Mouse (Mus musculus) midbrain, embryonic 13.5 days (tissue): ENCODE measurements at regions not wholly inside any gene's neighbourhood (a gene's known extent, or its start where the extent isn't known, plus 50 kb on each side); places are given as distances from the start of the nearest gene placed in this dataset.
A peak's percentile ranks its signal among the peaks of the same experiment; 100 is the strongest.

Source experiments
- ATAC-seq: fragments of 200-750 bp; cut with Nextera tagmentation; 2 replicates; pipeline ENCODE4 v1.8.0; 2017; ENCODE audit warnings: mild to moderate bottlenecking, moderate TSS enrichment, moderate library complexity
- H3K27ac ChIP-seq: fragments of 300-500 bp; sonication (generic); 2 replicates; pipeline ENCODE4 v1.5.1; 2015; ENCODE audit warnings: inconsistent platforms, mild to moderate bottlenecking, moderate library complexity
- H3K27me3 ChIP-seq: fragments of 300-500 bp; sonication (generic); 2 replicates; pipeline ENCODE4 v1.6.1; 2015; ENCODE audit warnings: mild to moderate bottlenecking, inconsistent platforms
- H3K36me3 ChIP-seq: fragments of 300-500 bp; sonication (generic); 2 replicates; pipeline ENCODE4 v1.6.1; 2015; ENCODE audit warnings: mild to moderate bottlenecking, inconsistent platforms
- H3K4me1 ChIP-seq: fragments of 300-500 bp; sonication (generic); replicated peaks from 2 replicates; pipeline ENCODE4 v1.6.1; 2015; ENCODE audit warnings: inconsistent platforms
- H3K4me2 ChIP-seq: fragments of 300-500 bp; sonication (generic); replicated peaks from 2 replicates; pipeline ENCODE4 v1.6.1; 2015; ENCODE audit warnings: moderate library complexity, mild to moderate bottlenecking, inconsistent platforms
- H3K4me3 ChIP-seq: fragments of 300-500 bp; sonication (generic); replicated peaks from 2 replicates; pipeline ENCODE4 v1.5.1; 2015; ENCODE audit warnings: mild to moderate bottlenecking, inconsistent platforms
- H3K9ac ChIP-seq: fragments of 300-500 bp; sonication (generic); replicated peaks from 2 replicates; pipeline ENCODE4 v1.6.1; 2015; ENCODE audit warnings: mild to moderate bottlenecking, inconsistent platforms
- H3K9me3 ChIP-seq: fragments of 300-500 bp; sonication (generic); 2 replicates; pipeline ENCODE4 v1.6.1; 2016; ENCODE audit warnings: mild to moderate bottlenecking, inconsistent platforms
- WGBS: fragments of 180-500 bp; shearing (Covaris S2); methylation state at CpG from one replicate; pipeline ENCODE4 v1.1.7; 2015; 5-methylcytosine and 5-hydroxymethylcytosine counted together

DNA sequence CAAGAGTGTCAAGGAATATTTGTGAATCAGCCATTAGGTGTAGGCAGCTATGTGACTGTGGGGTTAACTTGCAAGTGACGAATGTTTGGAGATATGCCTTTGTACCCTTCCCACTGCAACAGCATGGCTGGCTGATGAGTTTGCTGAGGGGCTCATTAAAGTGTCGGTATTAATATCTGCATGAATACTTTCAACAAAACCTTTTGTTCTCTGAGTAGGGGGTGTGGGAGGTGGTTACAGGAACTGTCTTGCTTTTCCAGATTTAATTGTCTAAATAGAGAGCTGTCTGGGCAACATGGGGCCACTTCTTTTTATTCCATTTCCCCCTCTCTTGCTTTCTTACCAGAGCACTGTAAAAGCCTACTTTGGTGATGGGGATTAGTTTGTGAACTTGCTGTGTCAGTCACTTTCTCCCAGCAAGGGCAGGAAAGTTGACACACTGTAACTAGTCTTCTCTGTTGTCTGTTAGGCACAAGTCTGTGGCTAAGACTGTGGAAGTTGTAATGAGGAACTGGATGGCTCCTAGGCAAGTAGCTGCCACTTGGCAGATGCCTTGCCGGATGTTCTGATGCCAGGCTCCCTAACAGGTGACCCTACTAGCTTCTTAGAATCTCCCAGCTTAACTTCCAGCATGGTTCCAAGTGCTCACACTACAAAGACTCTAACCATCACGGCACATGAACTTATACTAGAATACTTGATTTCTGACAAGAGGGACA lies 208.7 kb upstream of the Fggy start:
- Histone ChIP-seq H3K27me3 (no peaks in the 10 kb centered on the region), H3K4me1 (0 out of 2 replicates have a peak, but pooled peaks cover 4% of the 10 kb centered on the region), H3K9me3 (no peaks in the 10 kb centered on the region), H3K9ac (no peak overlapping the region), H3K36me3 (no peaks in the 10 kb centered on the region), H3K27ac (no peak overlapping the region), H3K4me3 (no peak overlapping the region), H3K4me2 (no peak overlapping the region)
- no peak for ATAC-seq
- WGBS = 81% methylated on average over 4 of the region's 4 CpGs

GRCm38 (mm10) chr4:95353894-95354319 lies 203.4 kb upstream of the Fggy start:
- ATAC-seq = no peak
- Histone ChIP-seq H3K4me1 (no peaks in the 10 kb centered on the region), H3K9ac (no peak overlapping the region), H3K9me3 (no peaks in the 10 kb centered on the region), H3K36me3 (no peaks in the 10 kb centered on the region), H3K27me3 (no peaks in the 10 kb centered on the region), H3K27ac (no peak overlapping the region), H3K4me3 (no peak overlapping the region), H3K4me2 (no peak overlapping the region)
- WGBS = 57% methylated on average over 7 of the region's 7 CpGs

- Histone ChIP-seq H3K9ac (no peak overlapping the region), H3K27ac (no peak overlapping the region), H3K36me3 (no peaks in the 10 kb centered on the region), H3K9me3 (no peaks in the 10 kb centered on the region), H3K4me3 (no peak overlapping the region), H3K27me3 (no peaks in the 10 kb centered on the region), H3K4me2 (no peak overlapping the region), H3K4me1 (0 out of 2 replicates have a peak, but pooled peaks cover 5% of the 10 kb centered on the region)
- WGBS = 75% methylated on average over 2 of the region's 2 CpGs
- no peak; the same call in 1 of the 2 replicates for ATAC-seq
Measured at GRCm38 (mm10) chr4:95358674-95359073, 198.6 kb upstream of the Fggy start.

GRCm38 (mm10) chr4:95360336-95360967 lies 196.9 kb upstream of the Fggy start:
- Histone ChIP-seq H3K4me3 (no peak overlapping the region), H3K9me3 (no peaks in the 10 kb centered on the region), H3K27me3 (no peaks in the 10 kb centered on the region), H3K4me1 (0 out of 2 replicates have a peak, but pooled peaks cover 5% of the 10 kb centered on the region), H3K27ac (no peak overlapping the region), H3K9ac (no peak overlapping the region), H3K4me2 (no peak overlapping the region), H3K36me3 (no peaks in the 10 kb centered on the region)
- ATAC-seq = no peak
- WGBS = 25% methylated on average over 3 of the region's 3 CpGs

- WGBS = 89% methylated on average over 4 of the region's 4 CpGs
- Histone ChIP-seq H3K36me3 (no peaks in the 10 kb centered on the region), H3K9me3 (no peaks in the 10 kb centered on the region), H3K9ac (no peak overlapping the region), H3K4me2 (no peak overlapping the region), H3K4me3 (no peak overlapping the region), H3K4me1 (0 out of 2 replicates have a peak, but pooled peaks cover 5% of the 10 kb centered on the region), H3K27ac (no peak overlapping the region), H3K27me3 (no peaks in the 10 kb centered on the region)
- ATAC-seq = no peak
Measured at GRCm38 (mm10) chr4:95364376-95365082, 192.8 kb upstream of the Fggy start.

DNA sequence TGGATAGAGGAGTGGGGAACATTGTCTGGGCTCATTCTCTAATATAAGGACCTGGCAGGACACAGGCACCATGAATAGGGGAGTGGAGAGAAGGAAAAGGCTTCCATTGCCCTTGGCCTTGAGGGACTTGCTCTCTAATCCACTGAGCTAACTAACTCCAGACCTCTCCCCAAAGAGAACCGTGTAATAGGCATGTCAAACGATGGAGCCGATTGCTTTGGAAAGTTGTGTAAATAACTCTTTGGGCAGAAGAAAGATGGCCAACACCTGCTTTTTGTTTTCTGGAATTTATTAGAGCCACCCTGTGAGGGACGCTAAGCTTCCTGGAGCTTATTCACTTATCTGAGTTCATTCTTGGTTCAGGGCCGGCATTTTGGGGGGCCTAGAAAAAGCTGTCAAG lies 180.9 kb upstream of the Fggy start:
- no peak for ATAC-seq
- no peaks in the 10 kb centered on the region for H3K36me3 ChIP-seq
- peaks cover 4% of the 10 kb centered on the region; the same call in 1 of the 2 replicates for H3K4me1 ChIP-seq
- no peaks in the 10 kb centered on the region for H3K9me3 ChIP-seq
- H3K9ac ChIP-seq = no peak overlapping the region
- H3K27me3 ChIP-seq = no peaks in the 10 kb centered on the region
- H3K4me3 ChIP-seq = no peak overlapping the region
- 80% methylated on average over 5 of the region's 5 CpGs for WGBS
- H3K4me2 ChIP-seq = no peak overlapping the region
- H3K27ac ChIP-seq = no peak overlapping the region

GRCm38 (mm10) chr4:95377222-95378134 lies 179.8 kb upstream of the Fggy start:
- 0 out of 2 replicates have a peak, but pooled peaks have one; percentile 17 for ATAC-seq
- Histone ChIP-seq H3K27me3 (no peaks in the 10 kb centered on the region), H3K4me2 (no peak overlapping the region), H3K4me1 (peaks cover 4% of the 10 kb centered on the region; the same call in 1 of the 2 replicates), H3K9me3 (no peaks in the 10 kb centered on the region), H3K36me3 (no peaks in the 10 kb centered on the region), H3K4me3 (no peak overlapping the region), H3K9ac (no peak overlapping the region), H3K27ac (no peak overlapping the region)
- 54% methylated on average over 9 of the region's 9 CpGs for WGBS

DNA sequence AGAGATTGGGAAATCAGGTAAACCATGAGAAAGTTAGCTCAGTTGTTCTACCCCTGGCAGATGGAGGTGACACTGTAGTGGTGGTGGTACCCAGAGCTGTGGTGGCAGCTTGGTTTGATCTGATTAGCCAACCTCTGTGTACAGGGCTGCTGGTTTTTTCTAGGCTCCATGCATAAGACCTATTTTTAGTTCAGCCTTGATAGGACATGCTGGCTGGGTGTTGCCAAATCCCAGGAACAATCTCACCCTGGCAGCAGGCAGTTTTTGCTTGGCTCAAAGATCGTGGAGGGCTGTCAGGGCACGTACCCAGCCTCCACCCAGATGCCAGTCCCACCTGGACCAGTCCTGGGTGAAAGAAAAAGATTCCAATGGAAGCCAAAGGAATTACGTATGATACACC lies 178.7 kb upstream of the Fggy start:
- no peaks in the 10 kb centered on the region for H3K27me3 ChIP-seq
- H3K4me2 ChIP-seq = no peak overlapping the region
- no peak for ATAC-seq
- no peak overlapping the region for H3K9ac ChIP-seq
- no peaks in the 10 kb centered on the region for H3K36me3 ChIP-seq
- H3K27ac ChIP-seq = no peak overlapping the region
- H3K4me3 ChIP-seq = no peak overlapping the region
- peaks cover 4% of the 10 kb centered on the region; the same call in 1 of the 2 replicates for H3K4me1 ChIP-seq
- 91% methylated on average over 3 of the region's 3 CpGs for WGBS
- no peaks in the 10 kb centered on the region for H3K9me3 ChIP-seq

- no peak for ATAC-seq
- no peak overlapping the region for H3K4me3 ChIP-seq
- H3K9me3 ChIP-seq = no peaks in the 10 kb centered on the region
- WGBS = 89% methylated on average over 8 of the region's 8 CpGs
- no peak overlapping the region for H3K27ac ChIP-seq
- no peak overlapping the region for H3K9ac ChIP-seq
- H3K27me3 ChIP-seq = no peaks in the 10 kb centered on the region
- no peak overlapping the region for H3K4me2 ChIP-seq
- H3K4me1 ChIP-seq = no peaks in the 10 kb centered on the region
- no peaks in the 10 kb centered on the region for H3K36me3 ChIP-seq
Measured at GRCm38 (mm10) chr4:95383216-95383892, 174.0 kb upstream of the Fggy start.

DNA sequence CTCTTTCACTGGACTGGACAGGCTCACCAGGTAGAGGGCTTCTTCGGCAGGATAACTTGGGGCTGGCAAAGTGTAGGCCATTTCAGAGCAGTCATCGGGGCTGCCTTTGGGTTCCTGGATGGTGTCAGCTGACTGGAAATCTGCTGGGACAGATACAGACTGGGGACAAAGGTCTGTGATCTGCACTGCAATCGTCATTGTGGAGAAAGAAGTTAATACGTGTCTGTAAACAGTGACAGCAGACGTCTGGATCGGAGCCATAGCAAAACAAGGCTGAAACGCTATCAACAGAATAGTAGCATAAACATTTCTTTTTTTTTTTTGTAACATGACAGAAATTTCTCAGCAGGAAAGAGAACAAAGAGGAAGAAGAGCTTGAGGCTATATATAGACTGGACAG lies 171.8 kb upstream of the Fggy start:
- H3K4me1 ChIP-seq = peaks cover 4% of the 10 kb centered on the region; the same call in 1 of the 2 replicates
- H3K4me2 ChIP-seq = no peak overlapping the region
- no peak overlapping the region for H3K4me3 ChIP-seq
- H3K36me3 ChIP-seq = no peaks in the 10 kb centered on the region
- no peak for ATAC-seq
- no peak overlapping the region for H3K9ac ChIP-seq
- H3K27ac ChIP-seq = no peak overlapping the region
- 69% methylated on average over 7 of the region's 7 CpGs for WGBS
- H3K27me3 ChIP-seq = no peaks in the 10 kb centered on the region
- H3K9me3 ChIP-seq = no peaks in the 10 kb centered on the region

- Histone ChIP-seq H3K27ac (no peak overlapping the region), H3K9me3 (no peaks in the 10 kb centered on the region), H3K36me3 (no peaks in the 10 kb centered on the region), H3K9ac (no peak overlapping the region), H3K4me1 (peaks cover 4% of the 10 kb centered on the region; the same call in 1 of the 2 replicates), H3K27me3 (no peaks in the 10 kb centered on the region), H3K4me3 (no peak overlapping the region), H3K4me2 (no peak overlapping the region)
- ATAC-seq = no peak
- WGBS = 62% methylated on average over 2 of the region's 2 CpGs
Measured at GRCm38 (mm10) chr4:95386021-95386420, 171.3 kb upstream of the Fggy start.
